Mouse (Mus musculus) kidney, adult 2 months (tissue): ENCODE measurements around the gene Olfr619. TPM values are rescaled to one million over a fixed set of nuclear protein-coding genes. Genes with fewer than 3 reads are reported as not detected.

Experiments used
- DNase-seq: peaks from one replicate; pipeline ENCODE4 v3.0.0; 2021
- H3K27ac ChIP-seq: fragments of 200-500 bp; 2 replicates; pipeline ENCODE4 v1.5.1; 2012; ENCODE audit warnings: low read depth, low read length, control low read depth, inconsistent platforms; ENCODE audit not compliant: insufficient read depth
- H3K27me3 ChIP-seq: fragments of 200-500 bp; replicated peaks from 2 replicates; pipeline ENCODE4 v1.6.1; 2012; ENCODE audit warnings: mild to moderate bottlenecking, moderate library complexity, low read length, inconsistent platforms; ENCODE audit not compliant: control insufficient read depth, insufficient read depth
- H3K36me3 ChIP-seq: fragments of 200-500 bp; 2 replicates; pipeline ENCODE4 v1.6.1; 2012; ENCODE audit warnings: mild to moderate bottlenecking, moderate library complexity, low read length, inconsistent platforms; ENCODE audit not compliant: control insufficient read depth, insufficient read depth
- H3K4me1 ChIP-seq: fragments of 200-500 bp; 2 replicates; pipeline ENCODE4 v1.6.1; 2011; ENCODE audit warnings: low read length; ENCODE audit not compliant: control insufficient read depth, insufficient read depth
- H3K4me3 ChIP-seq: fragments of 200-500 bp; 2 replicates; pipeline ENCODE4 v1.5.1; 2011; ENCODE audit warnings: mild to moderate bottlenecking, low read depth, low read length, control low read depth; ENCODE audit not compliant: insufficient read depth
- CTCF ChIP-seq: fragments of 200-500 bp; conservative IDR thresholded peaks from 2 replicates; pipeline ENCODE4 v1.5.1; 2011; ENCODE audit warnings: low read depth, mild to moderate bottlenecking, control low read depth, low read length, moderate library complexity, mixed read lengths; ENCODE audit not compliant: insufficient read depth, insufficient read length
- POLR2A ChIP-seq: fragments of 200-500 bp; IDR thresholded peaks from one replicate; pipeline ENCODE4 v1.6.1; 2011; ENCODE audit warnings: low read depth, low read length, control low read depth
- WGBS: fragments of 180-500 bp; shearing (Covaris S2); methylation state at CpG from one replicate; pipeline ENCODE4 v1.1.7; 2018; 5-methylcytosine and 5-hydroxymethylcytosine counted together
- polyA plus RNA-seq: library from polyadenylated mRNA; depleted of rRNA; stranded (reverse); fragments of >200 nt; gene quantifications from 2 replicates; pipeline ENCODE4 v1.2.3, GENCODE M21; 2012; rRNA removed

Gene Olfr619
- polyA plus RNA-seq, 1 experiment: not detected

DNA sequence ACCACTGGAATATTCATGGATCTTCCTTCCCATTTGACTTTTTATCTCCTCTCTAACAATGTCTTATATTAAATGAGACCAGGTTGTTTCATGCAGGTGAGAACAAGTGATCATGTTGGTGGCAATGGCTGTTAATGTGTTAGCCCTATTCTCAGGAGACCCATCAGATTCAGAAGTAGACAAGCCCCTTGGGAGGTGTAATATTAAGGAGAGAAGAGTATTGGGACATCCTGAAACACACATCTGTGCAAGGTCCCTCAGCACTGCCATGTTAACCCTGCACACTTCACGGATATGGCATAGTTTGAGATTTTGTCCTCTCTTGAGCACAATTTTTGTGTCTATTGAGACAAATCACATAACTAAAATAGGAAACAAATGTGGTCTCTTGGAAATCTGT is 42.2 kb downstream of the Olfr619 start, which contains the start of gene Olfr622:
TSS of gene Olfr622 (minus strand) at position 101 of the 400 bp plus-strand sequence.
- no peak within 1 kb of the TSS for H3K4me3 ChIP-seq
- 62% methylated on average over 1 of the region's 1 CpGs for WGBS
- no peaks in the 10 kb centered on the region for H3K27me3 ChIP-seq
- TF ChIP-seq POLR2A (no peak), CTCF (no peak)
- H3K27ac ChIP-seq: no peak within 1 kb of the TSS
- no peaks in the 10 kb centered on the region for H3K4me1 ChIP-seq
- DNase-seq: no peak
- H3K36me3 ChIP-seq: no peaks in the 10 kb centered on the region

GRCm38 (mm10) chr7:103644070-103644469 is 43.7 kb downstream of the Olfr619 start:
- WGBS: 75% methylated on average over 4 of the region's 4 CpGs
- Histone ChIP-seq H3K27me3 (no peaks in the 10 kb centered on the region), H3K4me3 (no peak overlapping the region), H3K36me3 (no peaks in the 10 kb centered on the region), H3K27ac (no peak overlapping the region), H3K4me1 (no peaks in the 10 kb centered on the region)
- DNase-seq: no peak
- TF ChIP-seq POLR2A: no peak
- no peak for TF ChIP-seq CTCF

Other genes with a start within 250 kb of the Olfr619 start
- not detected in 2 replicates for gene Olfr601, start 237.9 kb upstream of the Olfr619 start, polyA plus RNA-seq
- gene Olfr603, start 214.4 kb upstream of the Olfr619 start, polyA plus RNA-seq: not detected in 2 replicates
- gene Usp17lc, start 185.5 kb upstream of the Olfr619 start, polyA plus RNA-seq: not detected in 2 replicates
- gene Olfr605, start 155.1 kb upstream of the Olfr619 start, polyA plus RNA-seq: not detected in 2 replicates
- not detected in 2 replicates for gene Olfr606, start 151.5 kb upstream of the Olfr619 start, polyA plus RNA-seq
- gene Olfr607, start 136.4 kb upstream of the Olfr619 start, polyA plus RNA-seq: not detected in 2 replicates
- not detected in 2 replicates for gene Olfr608, start 130.7 kb upstream of the Olfr619 start, polyA plus RNA-seq
- not detected in 2 replicates for gene Olfr609, start 102.5 kb upstream of the Olfr619 start, polyA plus RNA-seq
- not detected in 2 replicates for gene Olfr610, start 88.5 kb upstream of the Olfr619 start, polyA plus RNA-seq
- not detected in 2 replicates for gene Olfr611, start 79.7 kb upstream of the Olfr619 start, polyA plus RNA-seq
- gene Olfr612, start 57.9 kb upstream of the Olfr619 start, polyA plus RNA-seq: not detected in 2 replicates
- gene Olfr613, start 52.5 kb upstream of the Olfr619 start, polyA plus RNA-seq: not detected in 2 replicates
- not detected in 2 replicates for gene Olfr615, start 44.5 kb upstream of the Olfr619 start, polyA plus RNA-seq
- gene Olfr616, start 31.4 kb upstream of the Olfr619 start, polyA plus RNA-seq: not detected in 2 replicates
- not detected in 2 replicates for gene Olfr617, start 27.5 kb upstream of the Olfr619 start, polyA plus RNA-seq
- gene Olfr618, start 10.5 kb upstream of the Olfr619 start, polyA plus RNA-seq: not detected in 2 replicates
- gene Olfr620, start 12.0 kb downstream of the Olfr619 start, polyA plus RNA-seq: not detected in 2 replicates
- not detected in 2 replicates for gene Olfr622, start 42.1 kb downstream of the Olfr619 start, polyA plus RNA-seq
- not detected in 2 replicates for gene Olfr623, start 63.1 kb downstream of the Olfr619 start, polyA plus RNA-seq
- not detected in 2 replicates for gene Olfr624, start 70.6 kb downstream of the Olfr619 start, polyA plus RNA-seq
- gene Olfr625-ps1, start 82.1 kb downstream of the Olfr619 start, polyA plus RNA-seq: not detected in 2 replicates
- not detected in 2 replicates for gene Olfr243, start 114.1 kb downstream of the Olfr619 start, polyA plus RNA-seq
- not detected in 2 replicates for gene Olfr628, start 129.8 kb downstream of the Olfr619 start, polyA plus RNA-seq
- gene Olfr629, start 144.4 kb downstream of the Olfr619 start, polyA plus RNA-seq: not detected in 2 replicates
- gene Olfr630, start 156.8 kb downstream of the Olfr619 start, polyA plus RNA-seq: not detected in 2 replicates
- gene Olfr69, start 171.0 kb downstream of the Olfr619 start, polyA plus RNA-seq: not detected in 2 replicates
- not detected in 2 replicates for gene Olfr68, start 179.1 kb downstream of the Olfr619 start, polyA plus RNA-seq
- gene Olfr67, start 191.2 kb downstream of the Olfr619 start, polyA plus RNA-seq: not detected in 2 replicates
- gene Hbb-bt, start 213.4 kb downstream of the Olfr619 start, polyA plus RNA-seq: 323 and 441 TPM in 2 replicates
- gene Hbb-bs, start 227.5 kb downstream of the Olfr619 start, polyA plus RNA-seq: 3,704 and 5,002 TPM in 2 replicates
- gene Hbb-bh2, start 239.9 kb downstream of the Olfr619 start, polyA plus RNA-seq: not detected in 2 replicates
- gene Hbb-bh1, start 242.6 kb downstream of the Olfr619 start, polyA plus RNA-seq: not detected in 2 replicates